Mouse (Mus musculus): ENCODE data around the gene Gns.
A peak's percentile ranks its signal among the peaks of the same experiment; 100 is the strongest.

The Gns gene

GRCm38 (mm10) chr10:121367271-121367670 is 2.4 kb downstream of the Gns start:
- no peak for DNase-seq

- DNase-seq = no peak
Observed at GRCm38 (mm10) chr10:121367780-121368179, 2.9 kb downstream of the Gns start.

GRCm38 (mm10) chr10:121368783-121369465 is 4.0 kb downstream of the Gns start:
- DNase-seq = no peak

- DNase-seq = no peak
Observed at GRCm38 (mm10) chr10:121370777-121371176, 5.9 kb downstream of the Gns start.

GRCm38 (mm10) chr10:121374013-121374412 is 9.1 kb downstream of the Gns start:
- no peak for DNase-seq

- DNase-seq = no peak
Observed at GRCm38 (mm10) chr10:121374693-121375620, 10.1 kb downstream of the Gns start.

GRCm38 (mm10) chr10:121375649-121376493 is 11.0 kb downstream of the Gns start:
- no peak for DNase-seq

GRCm38 (mm10) chr10:121376530-121377271 is 11.8 kb downstream of the Gns start:
- no peak for DNase-seq

GRCm38 (mm10) chr10:121379387-121379786 is 14.5 kb downstream of the Gns start:
- DNase-seq = no peak

- peak; percentile 48 for DNase-seq
Observed at GRCm38 (mm10) chr10:121381280-121381679, 16.4 kb downstream of the Gns start.

GRCm38 (mm10) chr10:121384710-121385109 is 19.8 kb downstream of the Gns start:
- DNase-seq = no peak

- DNase-seq = no peak
Observed at GRCm38 (mm10) chr10:121385695-121386094, 20.8 kb downstream of the Gns start.

GRCm38 (mm10) chr10:121386347-121386746 is 21.5 kb downstream of the Gns start:
- no peak for DNase-seq

- no peak for DNase-seq
Observed at GRCm38 (mm10) chr10:121390602-121391001, 25.7 kb downstream of the Gns start.

- DNase-seq = peak; percentile 37
Observed at GRCm38 (mm10) chr10:121391901-121392300, 27.0 kb downstream of the Gns start.

- no peak for DNase-seq
Observed at GRCm38 (mm10) chr10:121394270-121394669, 29.4 kb downstream of the Gns start.

GRCm38 (mm10) chr10:121394789-121395325 is 30.0 kb downstream of the Gns start:
- no peak for DNase-seq

GRCm38 (mm10) chr10:121395542-121396176 is 30.8 kb downstream of the Gns start:
- no peak for DNase-seq

- DNase-seq = no peak
Observed at GRCm38 (mm10) chr10:121398599-121398998, 33.7 kb downstream of the Gns start.

- DNase-seq = no peak
Observed at GRCm38 (mm10) chr10:121401005-121401404, 36.1 kb downstream of the Gns start.

- DNase-seq = no peak
Observed at GRCm38 (mm10) chr10:121403104-121403503, 38.2 kb downstream of the Gns start.

Data from right cerebral cortex, adult 18-20 months (tissue).